Comparison of ENCODE assay signal across 20 mouse cellular contexts in the genomic region with DNA sequence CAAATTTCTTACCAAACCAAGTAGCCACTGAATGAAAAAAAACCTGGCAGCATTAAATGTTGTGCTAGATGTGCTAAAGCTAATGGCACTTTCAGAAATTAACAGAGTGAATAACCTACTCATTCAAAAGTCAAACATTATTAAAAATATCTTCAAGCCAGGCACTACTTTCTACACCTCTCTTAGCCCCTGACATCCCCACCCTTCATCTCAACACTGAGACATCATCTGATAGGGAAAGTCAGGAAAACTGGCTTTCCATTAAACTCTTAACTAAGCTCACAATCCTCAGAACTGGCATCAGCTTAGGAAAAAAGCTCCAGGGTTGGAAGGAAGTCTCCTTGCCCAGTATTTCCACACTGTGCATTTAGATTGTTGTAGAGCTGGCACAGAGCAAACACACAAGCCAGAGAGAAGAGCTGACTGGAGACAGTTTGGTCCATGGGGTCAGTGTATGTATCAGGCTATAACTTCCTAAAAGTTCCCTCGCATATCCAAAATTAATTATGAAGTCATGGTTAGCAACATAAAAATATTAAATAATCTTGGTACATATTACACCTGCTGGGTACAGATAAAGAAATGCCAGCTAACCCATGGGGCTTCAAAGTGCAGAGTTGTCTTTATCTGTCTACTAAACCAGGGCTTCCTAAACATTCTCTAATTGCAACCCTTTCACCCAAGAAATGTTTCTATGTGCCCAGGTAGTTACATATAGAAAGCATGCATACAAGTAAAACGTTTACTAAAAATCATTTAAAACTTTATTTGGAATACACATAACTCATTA. TPM values are rescaled to one million over a fixed set of nuclear protein-coding genes. Genes with fewer than 3 reads are reported as not detected.
DNase-seq lines count a peak whose midpoint lies in the region; ATAC-seq and TF ChIP-seq lines count a peak whose summit lies in the region.
"Had no signal": no experiment of that assay in that cellular context is flagged by ENCODE, and none has a peak within 500 bp of the region (broad histone marks: within the 10 kb centered on the region; RNA-seq: fewer than 3 reads in every experiment).

No protein-coding gene starts in this region.

- no peak overlapping the region for H3K9ac ChIP-seq in MEL (ENCODE audit: control insufficient read depth, low read depth, low read length, poor library complexity, severe bottlenecking)
- peak overlapping the region; percentile 75 for H3K9ac ChIP-seq in liver, embryonic 14.5 days (replicated peaks)
- H3K9ac ChIP-seq: embryonic facial prominence, embryonic 12.5 days; forebrain, embryonic 12.5 days; hindbrain, embryonic 14.5 days; lung, embryonic 14.5 days had no signal

- intact Hi-C loops in gastrocnemius, adult 2 months (cut with DNase I) = no loop called here
- intact Hi-C loops in gastrocnemius, postnatal 36 days (cut with DNase I) = no loop called here

- no peaks in the 10 kb centered on the region for H3K27me3 ChIP-seq in MEL (ENCODE audit: control insufficient read depth in 1 of 2, insufficient read depth in 2 of 2, low read length in 2 of 2)
- no peaks in the 10 kb centered on the region for H3K27me3 ChIP-seq in liver, embryonic 14.5 days (ENCODE audit: control insufficient read depth, insufficient read depth, low read length)
- H3K27me3 ChIP-seq: embryonic facial prominence, embryonic 12.5 days; forebrain, embryonic 12.5 days had no signal

- H3K4me1 ChIP-seq in MEL (ENCODE audit: control insufficient read depth in 1 of 2, insufficient read depth in 2 of 2, low read length in 2 of 2) = peaks cover 17 to 24% of the 10 kb centered on the region in 2 experiments
- peaks cover 32 to 37% of the 10 kb centered on the region in 2 experiments for H3K4me1 ChIP-seq in liver, embryonic 14.5 days (replicated peaks; ENCODE audit: control insufficient read depth in 2 of 2, insufficient read depth in 2 of 2, low read length in 1 of 2)
- H3K4me1 ChIP-seq: embryonic facial prominence, embryonic 12.5 days; forebrain, embryonic 12.5 days had no signal

- no peak for TF ChIP-seq POLR2A in MEL (IDR thresholded peaks at IDR 0.05; ENCODE audit: control insufficient read depth in 1 of 2, insufficient read depth in 1 of 2, low read depth in 1 of 2, low read length in 2 of 2, poor library complexity in 1 of 2)

- peak; percentile 85 to 91 for TF ChIP-seq EP300 in MEL (IDR thresholded peaks at IDR 0.05; ENCODE audit: low read depth in 1 of 2, low read length in 2 of 2)
- TF ChIP-seq EP300 in liver, embryonic 14.5 days (IDR thresholded peaks at IDR 0.05; ENCODE audit: low read depth) = peak; percentile 90

- H3K79me2 ChIP-seq in MEL (ENCODE audit: control insufficient read depth, insufficient read depth, low read length, poor library complexity) = peaks cover 33% of the 10 kb centered on the region

- no peak for TF ChIP-seq CTCF in gastrocnemius, adult 2 months (IDR thresholded peaks at IDR 0.05)
- TF ChIP-seq CTCF in MEL (IDR thresholded peaks at IDR 0.05 in 2 of 3, conservative IDR thresholded peaks at IDR 0.05 in 1 of 3; ENCODE audit: control insufficient read depth in 1 of 3, insufficient read depth in 1 of 3, low read depth in 2 of 3, low read length in 3 of 3, poor library complexity in 1 of 3, severe bottlenecking in 1 of 3) = no peak
- no peak for TF ChIP-seq CTCF in liver, embryonic 14.5 days (IDR thresholded peaks at IDR 0.05; ENCODE audit: low read depth)

- no peaks in the 10 kb centered on the region for H3K9me3 ChIP-seq in MEL (replicated peaks; ENCODE audit: insufficient read depth, low read length)
- no peaks in the 10 kb centered on the region for H3K9me3 ChIP-seq in liver, embryonic 14.5 days (ENCODE audit: control insufficient read depth, low read length)
- H3K9me3 ChIP-seq: embryonic facial prominence, embryonic 12.5 days; forebrain, embryonic 12.5 days had no signal

- no peak for TF ChIP-seq RAD21 in MEL (IDR thresholded peaks at IDR 0.05; ENCODE audit: low read depth, low read length)

- peak overlapping the region; percentile 60 for H3K4me2 ChIP-seq in liver, embryonic 14.5 days (ENCODE audit: low read depth)
- H3K4me2 ChIP-seq: embryonic facial prominence, embryonic 12.5 days; forebrain, embryonic 12.5 days; hindbrain, embryonic 14.5 days; lung, embryonic 14.5 days had no signal

- no peak overlapping the region for H3K4me3 ChIP-seq in gastrocnemius, adult 2 months
- no peak overlapping the region for H3K4me3 ChIP-seq in MEL (ENCODE audit: control insufficient read depth in 1 of 2, insufficient read depth in 1 of 2, low read depth in 2 of 2, low read length in 2 of 2)
- H3K4me3 ChIP-seq in liver, embryonic 14.5 days (ENCODE audit: insufficient read depth in 1 of 2, low read depth in 2 of 2, low read length in 2 of 2) = peak overlapping the region in 1 of 2 experiments; percentile 19; a peak in 2 of 4 replicates
- H3K4me3 ChIP-seq: embryonic facial prominence, embryonic 12.5 days; forebrain, embryonic 12.5 days; layer of hippocampus, adult 2 months; left cerebral cortex, adult 2 months had no signal

- no peak for DNase-seq in gastrocnemius, adult 2 months
- no peak for DNase-seq in gastrocnemius, postnatal 36 days
- peak; percentile 78 for DNase-seq in MEL (ENCODE audit: low read depth, low spot score)
- DNase-seq in liver, embryonic 14.5 days (ENCODE audit: low read depth in 3 of 3, low spot score in 3 of 3) = peak; percentile 73 to 79 (median 78)
- no peak for DNase-seq in neural tube, embryonic 10.5 days (ENCODE audit: extremely low spot score, low spot score)
- DNase-seq in ovary, postnatal 36 days (ENCODE audit: low spot score) = no peak
- DNase-seq in right cerebral cortex, postnatal 25 days = no peak
- DNase-seq: adrenal gland, adult 8-10 months; cerebellum, adult 8-10 months; kidney, postnatal 10 days; lung, embryonic 14.5 days; thymus, postnatal 4 days had no signal

- peak; percentile 63 for ATAC-seq in common myeloid progenitor, adult 5-6 weeks (replicated peaks; ENCODE audit: low read depth, poor library complexity, severe bottlenecking)
- ATAC-seq in liver, embryonic 14.5 days (ENCODE audit: insufficient read depth) = peak; percentile 90
- ATAC-seq: intestine, postnatal 0 days had no signal

- peaks cover 0 to 37% of the 10 kb centered on the region in 2 experiments; a peak in 3 of 4 replicates for H3K36me3 ChIP-seq in MEL (ENCODE audit: control insufficient read depth in 1 of 2, insufficient read depth in 2 of 2, low read length in 2 of 2)
- H3K36me3 ChIP-seq in liver, embryonic 14.5 days (replicated peaks; ENCODE audit: control insufficient read depth, insufficient read depth, low read depth) = no peaks in the 10 kb centered on the region
- H3K36me3 ChIP-seq: embryonic facial prominence, embryonic 12.5 days; forebrain, embryonic 12.5 days had no signal

- H3K27ac ChIP-seq in gastrocnemius, adult 2 months = peak overlapping the region; percentile 31
- H3K27ac ChIP-seq in MEL (ENCODE audit: control insufficient read depth, low read depth, low read length) = no peak overlapping the region; the same call in 1 of the 2 replicates
- peak overlapping the region; percentile 97 for H3K27ac ChIP-seq in liver, embryonic 14.5 days
- H3K27ac ChIP-seq: embryonic facial prominence, embryonic 12.5 days; forebrain, embryonic 12.5 days; hindbrain, embryonic 14.5 days; layer of hippocampus, adult 2 months; left cerebral cortex, adult 2 months; macrophage had no signal

- WGBS in liver, embryonic 14.5 days (ENCODE audit: insufficient replicate concordance) = 19% methylated on average over 2 of the region's 2 CpGs

TF ChIP-seq in MEL, 35 proteins besides CTCF, POLR2A, EP300 and RAD21 (continues in another document):
- no peak for TF ChIP-seq ZNF384 (IDR thresholded peaks at IDR 0.05; ENCODE audit: low read depth, low read length)
- TF ChIP-seq TAL1 (IDR thresholded peaks at IDR 0.05; ENCODE audit: low read length) = peak; percentile 82
- no peak; the same call in 1 of the 2 replicates for TF ChIP-seq ZC3H11A (IDR thresholded peaks at IDR 0.05; ENCODE audit: low read depth, low read length)
- no peak for TF ChIP-seq HCFC1 (IDR thresholded peaks at IDR 0.05; ENCODE audit: low read depth, low read length)
- no peak for TF ChIP-seq GABPA (IDR thresholded peaks at IDR 0.05; ENCODE audit: low read depth, low read length)
- 0 out of 2 replicates have a peak, but pooled peaks have one; percentile 25 for TF ChIP-seq MYC (IDR thresholded peaks at IDR 0.05; ENCODE audit: low read depth, low read length)
- no peak for TF ChIP-seq TBP (IDR thresholded peaks at IDR 0.05; ENCODE audit: low read depth, low read length)
- TF ChIP-seq RCOR1 (IDR thresholded peaks at IDR 0.05; ENCODE audit: low read depth, low read length) = peak; percentile 74
- TF ChIP-seq BHLHE40 (IDR thresholded peaks at IDR 0.05; ENCODE audit: borderline replicate concordance, low read depth, low read length) = no peak
- no peak for TF ChIP-seq USF1 (IDR thresholded peaks at IDR 0.05; ENCODE audit: low read depth, low read length)
- TF ChIP-seq USF2 (IDR thresholded peaks at IDR 0.05; ENCODE audit: borderline replicate concordance in 1 of 2, insufficient read depth in 1 of 2, low read depth in 1 of 2, low read length in 2 of 2) = no peak
- TF ChIP-seq MAFK (IDR thresholded peaks at IDR 0.05; ENCODE audit: borderline replicate concordance, low read depth, low read length) = no peak; the same call in 1 of the 2 replicates
- no peak for TF ChIP-seq UBTF (IDR thresholded peaks at IDR 0.05; ENCODE audit: borderline replicate concordance, insufficient read depth, low read depth, low read length)
- TF ChIP-seq CHD2 (IDR thresholded peaks at IDR 0.05; ENCODE audit: low read length) = no peak
- no peak for TF ChIP-seq MYB (IDR thresholded peaks at IDR 0.05; ENCODE audit: low read depth, low read length)
- TF ChIP-seq GATA1 (IDR thresholded peaks at IDR 0.05; ENCODE audit: low read depth, low read length) = peak; percentile 89
- TF ChIP-seq NRF1 (IDR thresholded peaks at IDR 0.05; ENCODE audit: insufficient read depth, low read depth, low read length, poor library complexity, severe bottlenecking) = no peak
- TF ChIP-seq MAZ (IDR thresholded peaks at IDR 0.05; ENCODE audit: low read depth, low read length) = no peak
- TF ChIP-seq POLR2AphosphoS2 (IDR thresholded peaks at IDR 0.05; ENCODE audit: low read length) = no peak
- no peak for TF ChIP-seq E2F4 (IDR thresholded peaks at IDR 0.05; ENCODE audit: borderline replicate concordance, low read depth, low read length)
- no peak for TF ChIP-seq MAX (IDR thresholded peaks at IDR 0.05; ENCODE audit: low read length)

RNA-seq across cellular contexts. Expression of a gene that starts 41.2 kb away (rescaled TPM):
- total RNA-seq in gastrocnemius, adult 2 months (2021) = 10 to 100 TPM; 48.1 to 49.5 TPM
- total RNA-seq in gastrocnemius, postnatal 36 days (2021) = 10 to 100 TPM; 42.5 to 43.2 TPM
- 31.9 and 36.5 TPM in 2 replicates for total RNA-seq in MEL (2012; rRNA removed)
- polyA plus RNA-seq in MEL (2012; ENCODE audit: insufficient read depth in 1 of 2, insufficient read length in 2 of 2, low read depth in 1 of 2, low replicate concordance in 2 of 2, missing spikeins in 1 of 2) = 10 to 100 TPM in 1 of 2 experiments, not detected in 1; 29.1 TPM
- 42.0 and 47.0 TPM in 2 replicates for total RNA-seq in common myeloid progenitor, adult 5-6 weeks (2017)
- 18.0 and 20.3 TPM in 2 replicates for polyA plus RNA-seq in liver, embryonic 14.5 days (2012; rRNA removed)
- polyA plus RNA-seq in liver, embryonic 14.5 days (2014; fragmentation: Nextera tagmentation; extraction: Ambion mirVana) = 24.3 and 27.2 TPM in 2 replicates

Comparison
In these comparisons a context has a peak if more than half of its experiments do, and no peak if none do; other contexts are left out.
1. DNase-seq: peak in MEL (single experiment) and liver, embryonic 14.5 days (3 of 3); none in gastrocnemius, adult 2 months (single experiment), gastrocnemius, postnatal 36 days (0 of 2), neural tube, embryonic 10.5 days (single experiment), ovary, postnatal 36 days (single experiment) and right cerebral cortex, postnatal 25 days (single experiment).